Mouse (Mus musculus): ENCODE measurements around the gene Arhgap32.

GRCm38 (mm10) chr9:32158837-32159543, 43.1 kb downstream of the Arhgap32 start:
- no peak for TF ChIP-seq CTCF (IDR thresholded peaks at IDR 0.05; ENCODE audit: insufficient read depth, low read depth, low read length)
- no peak for TF ChIP-seq POLR2A (IDR thresholded peaks at IDR 0.05; ENCODE audit: insufficient read depth, low read depth, low read length)
